Mouse (Mus musculus) liver, embryonic 16.5 days (tissue): ENCODE results near the gene Anapc5. TPM values are rescaled to one million over a fixed set of nuclear protein-coding genes. Genes with fewer than 3 reads are reported as not detected.

Experiments
- ATAC-seq: fragments of 200-750 bp; cut with Nextera tagmentation; 2 replicates; pipeline ENCODE4 v1.8.0; 2017; ENCODE audit warnings: low read depth, mild to moderate bottlenecking, moderate number of reproducible peaks, moderate library complexity
- H3K27ac ChIP-seq: fragments of 300-500 bp; sonication (generic); 2 replicates; pipeline ENCODE4 v1.5.1; 2014; ENCODE audit warnings: mild to moderate bottlenecking, low read length
- H3K27me3 ChIP-seq: fragments of 300-500 bp; sonication (generic); 2 replicates; pipeline ENCODE4 v1.6.1; 2014; ENCODE audit warnings: low read depth, low read length, mixed read lengths; ENCODE audit not compliant: control insufficient read depth, insufficient read depth
- H3K36me3 ChIP-seq: fragments of 300-500 bp; sonication (generic); 2 replicates; pipeline ENCODE4 v1.6.1; 2014; ENCODE audit warnings: mild to moderate bottlenecking; ENCODE audit not compliant: control insufficient read depth, insufficient read depth
- H3K4me1 ChIP-seq: fragments of 300-500 bp; sonication (generic); 2 replicates; pipeline ENCODE4 v1.6.1; 2014; ENCODE audit warnings: low read depth, low read length, mixed read lengths; ENCODE audit not compliant: control insufficient read depth
- H3K4me2 ChIP-seq: fragments of 300-500 bp; sonication (generic); 2 replicates; pipeline ENCODE4 v1.6.1; 2014; ENCODE audit warnings: low read depth, low read length, mixed read lengths
- H3K4me3 ChIP-seq: fragments of 300-500 bp; sonication (generic); 2 replicates; pipeline ENCODE4 v1.5.1; 2014; ENCODE audit warnings: low read depth, mild to moderate bottlenecking, low read length
- H3K9ac ChIP-seq: fragments of 300-500 bp; sonication (generic); 2 replicates; pipeline ENCODE4 v1.6.1; 2014; ENCODE audit warnings: low read depth, low read length
- H3K9me3 ChIP-seq: fragments of 300-500 bp; sonication (generic); replicated peaks from 2 replicates; pipeline ENCODE4 v1.6.1; 2016; ENCODE audit warnings: low read length; ENCODE audit not compliant: control insufficient read depth
- WGBS: fragments of 180-500 bp; shearing (Covaris S2); extraction: QIAGEN DNeasy Blood & Tissue Kit; methylation state at CpG from one replicate; pipeline ENCODE4 v1.1.7; 2014; ENCODE audit not compliant: insufficient replicate concordance; 5-methylcytosine and 5-hydroxymethylcytosine counted together
- polyA plus RNA-seq: library from polyadenylated mRNA; unstranded; fragments of >200 nt; fragmentation: Nextera tagmentation; extraction: Ambion mirVana; gene quantifications from 2 replicates; pipeline ENCODE4 v1.2.1, GENCODE M21; 2015

Gene Anapc5
- polyA plus RNA-seq, 1 experiment from 2014 or later, result 199 TPM

- H3K27me3 ChIP-seq, result no peaks in the 10 kb centered on the region
- H3K9ac ChIP-seq, result no peak overlapping the region
- 70% methylated on average over 10 of the region's 10 CpGs for WGBS
- H3K36me3 ChIP-seq, result no peaks in the 10 kb centered on the region
- no peak overlapping the region for H3K27ac ChIP-seq
- no peaks in the 10 kb centered on the region for H3K9me3 ChIP-seq
- ATAC-seq, result no peak
- H3K4me3 ChIP-seq, result no peak overlapping the region
- H3K4me1 ChIP-seq, result no peaks in the 10 kb centered on the region
- no peak overlapping the region for H3K4me2 ChIP-seq
Observed at GRCm38 (mm10) chr5:122832996-122833395, 11.9 kb upstream of the Anapc5 start.

GRCm38 (mm10) chr5:122832536-122832935 is 11.4 kb upstream of the Anapc5 start:
- no peak for ATAC-seq
- WGBS, result 68% methylated on average over 10 of the region's 10 CpGs
- Histone ChIP-seq H3K4me2 (no peak overlapping the region), H3K4me3 (no peak overlapping the region), H3K27me3 (no peaks in the 10 kb centered on the region), H3K36me3 (no peaks in the 10 kb centered on the region), H3K9me3 (no peaks in the 10 kb centered on the region), H3K4me1 (no peaks in the 10 kb centered on the region), H3K27ac (no peak overlapping the region), H3K9ac (no peak overlapping the region)

DNA sequence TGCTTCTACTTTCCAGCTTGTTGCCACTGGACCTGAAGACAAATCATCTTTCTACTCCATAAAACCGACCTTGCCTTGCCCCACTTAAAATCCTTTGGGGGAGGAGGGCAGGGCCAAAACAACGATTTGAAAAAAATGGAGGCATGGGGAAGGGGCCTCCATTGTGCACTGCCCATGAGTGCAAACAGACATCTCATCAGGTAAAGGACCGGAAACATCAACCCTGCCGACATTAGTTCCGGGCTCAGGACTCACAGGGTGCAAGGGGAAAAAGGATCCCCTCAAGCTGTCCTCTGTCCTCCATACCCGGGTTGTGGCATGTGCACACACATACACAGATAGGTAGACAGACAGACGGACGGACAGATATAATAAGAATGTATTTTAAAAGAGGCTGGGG is 4.0 kb upstream of the Anapc5 start:
- no peak overlapping the region for H3K4me2 ChIP-seq
- H3K27me3 ChIP-seq, result no peaks in the 10 kb centered on the region
- no peaks in the 10 kb centered on the region for H3K9me3 ChIP-seq
- H3K9ac ChIP-seq, result no peak overlapping the region
- WGBS, result 73% methylated on average over 8 of the region's 8 CpGs
- peaks cover 12% of the 10 kb centered on the region for H3K4me1 ChIP-seq
- H3K27ac ChIP-seq, result no peak overlapping the region
- H3K36me3 ChIP-seq, result no peaks in the 10 kb centered on the region
- no peak for ATAC-seq
- no peak overlapping the region for H3K4me3 ChIP-seq

- WGBS, result 59% methylated on average over 6 of the region's 6 CpGs
- Histone ChIP-seq H3K9me3 (no peaks in the 10 kb centered on the region), H3K9ac (no peak overlapping the region), H3K36me3 (no peaks in the 10 kb centered on the region), H3K4me3 (no peak overlapping the region), H3K4me1 (peaks cover 18% of the 10 kb centered on the region), H3K27me3 (no peaks in the 10 kb centered on the region), H3K4me2 (no peak overlapping the region), H3K27ac (no peak overlapping the region)
- ATAC-seq, result no peak
Observed at GRCm38 (mm10) chr5:122824450-122824849, 3.3 kb upstream of the Anapc5 start.

DNA sequence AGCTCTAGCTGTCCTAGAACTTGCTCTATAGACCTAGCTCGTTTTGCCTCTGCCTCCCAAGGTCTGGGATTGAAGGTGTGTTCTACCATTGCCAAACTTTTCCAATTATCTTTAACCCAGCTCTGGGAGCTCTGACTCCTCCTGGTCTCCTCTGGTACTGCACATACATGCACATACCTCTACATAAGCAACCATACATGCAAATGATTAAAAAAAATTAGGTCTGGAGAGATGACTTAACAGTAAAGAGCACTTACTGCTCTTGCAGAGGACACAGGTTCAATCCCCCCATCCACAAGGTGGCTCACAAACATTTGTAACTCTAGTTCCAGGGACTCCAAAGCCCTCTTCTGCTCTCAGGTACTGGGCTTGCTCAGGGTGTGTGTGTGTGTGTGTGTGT is 2.8 kb upstream of the Anapc5 start:
- Histone ChIP-seq H3K27me3 (no peaks in the 10 kb centered on the region), H3K4me2 (no peak overlapping the region), H3K9me3 (no peaks in the 10 kb centered on the region), H3K9ac (no peak overlapping the region), H3K4me3 (no peak overlapping the region), H3K27ac (no peak overlapping the region), H3K36me3 (peaks cover 2% of the 10 kb centered on the region), H3K4me1 (peaks cover 21% of the 10 kb centered on the region)
- WGBS, result 70% methylated on average over 1 of the region's 1 CpGs
- no peak for ATAC-seq

DNA sequence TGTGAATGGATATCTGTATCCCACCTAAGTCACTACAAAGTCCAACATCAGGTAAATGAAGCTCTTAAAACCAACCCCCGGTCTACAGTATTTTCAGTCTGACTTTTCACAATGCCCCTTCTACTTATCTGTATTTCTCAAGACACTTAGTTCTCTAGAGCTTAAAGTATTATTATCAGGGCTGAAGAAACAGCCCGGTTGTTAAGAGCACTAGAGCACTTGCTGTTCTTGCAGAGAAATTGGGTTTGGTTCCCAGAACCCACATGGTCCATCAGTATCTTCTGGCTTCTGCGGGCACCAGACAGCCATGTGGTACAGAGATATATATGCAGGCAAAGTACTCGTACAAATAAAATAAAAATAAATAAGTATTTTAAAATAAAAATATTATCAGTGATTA is 1.3 kb upstream of the Anapc5 start:
- H3K4me1 ChIP-seq, result peaks cover 25% of the 10 kb centered on the region
- H3K9ac ChIP-seq, result no peak overlapping the region
- H3K27ac ChIP-seq, result no peak overlapping the region
- no peaks in the 10 kb centered on the region for H3K9me3 ChIP-seq
- no peak for ATAC-seq
- no peak overlapping the region for H3K4me3 ChIP-seq
- H3K4me2 ChIP-seq, result no peak overlapping the region
- 65% methylated on average over 4 of the region's 4 CpGs for WGBS
- peaks cover 17% of the 10 kb centered on the region for H3K36me3 ChIP-seq
- no peaks in the 10 kb centered on the region for H3K27me3 ChIP-seq

- no peaks in the 10 kb centered on the region for H3K27me3 ChIP-seq
- H3K4me2 ChIP-seq, result peak overlapping the region; percentile 84
- H3K4me3 ChIP-seq, result peak overlapping the region; percentile 93
- H3K4me1 ChIP-seq, result peaks cover 25% of the 10 kb centered on the region
- H3K27ac ChIP-seq, result peak overlapping the region; percentile 97
- ATAC-seq, result peak; percentile 12; the same call in 1 of the 2 replicates
- under 1% methylated on average over 10 of the region's 10 CpGs for WGBS
- peaks cover 25% of the 10 kb centered on the region for H3K36me3 ChIP-seq
- no peaks in the 10 kb centered on the region for H3K9me3 ChIP-seq
- H3K9ac ChIP-seq, result peak overlapping the region; percentile 90
Observed at GRCm38 (mm10) chr5:122821524-122821885, 366 bp upstream of the Anapc5 start.

GRCm38 (mm10) chr5:122812699-122813098 is 8.4 kb downstream of the Anapc5 start:
- H3K27me3 ChIP-seq, result no peaks in the 10 kb centered on the region
- H3K4me2 ChIP-seq, result no peak overlapping the region
- H3K9me3 ChIP-seq, result no peaks in the 10 kb centered on the region
- H3K36me3 ChIP-seq, result peaks cover 56% of the 10 kb centered on the region
- ATAC-seq, result no peak
- WGBS, result 54% methylated on average over 3 of the region's 3 CpGs
- H3K27ac ChIP-seq, result no peak overlapping the region
- no peaks in the 10 kb centered on the region; the same call in 1 of the 2 replicates for H3K4me1 ChIP-seq
- no peak overlapping the region for H3K4me3 ChIP-seq
- no peak overlapping the region for H3K9ac ChIP-seq

GRCm38 (mm10) chr5:122811364-122812079 is 9.6 kb downstream of the Anapc5 start:
- Histone ChIP-seq H3K4me3 (no peak overlapping the region), H3K27ac (no peak overlapping the region), H3K9me3 (no peaks in the 10 kb centered on the region), H3K9ac (no peak overlapping the region), H3K36me3 (peaks cover 54% of the 10 kb centered on the region), H3K27me3 (no peaks in the 10 kb centered on the region), H3K4me2 (no peak overlapping the region), H3K4me1 (no peaks in the 10 kb centered on the region; the same call in 1 of the 2 replicates)
- peak; percentile 55; the same call in 1 of the 2 replicates for ATAC-seq
- 86% methylated on average over 9 of the region's 9 CpGs for WGBS
